Mouse (Mus musculus) kidney, embryonic 14.5 days (tissue): ENCODE measurements around the gene Ccdc102a. TPM values are rescaled to one million over a fixed set of nuclear protein-coding genes. Genes with fewer than 3 reads are reported as not detected.

Source experiments
- ATAC-seq: fragments of 200-750 bp; cut with Nextera tagmentation; 2 replicates; pipeline ENCODE4 v1.8.0; 2017; ENCODE audit warnings: moderate number of reproducible peaks, mild to moderate bottlenecking, moderate TSS enrichment, moderate library complexity; ENCODE audit not compliant: low FRiP score, low TSS enrichment
- H3K27ac ChIP-seq: fragments of 300-500 bp; sonication (generic); 2 replicates; pipeline ENCODE4 v1.5.1; 2014; ENCODE audit warnings: low read depth, mild to moderate bottlenecking, low read length, moderate library complexity, mixed read lengths
- H3K27me3 ChIP-seq: fragments of 300-500 bp; sonication (generic); 2 replicates; pipeline ENCODE4 v1.6.1; 2014; ENCODE audit warnings: mild to moderate bottlenecking, low read length; ENCODE audit not compliant: control insufficient read depth, insufficient read depth
- H3K36me3 ChIP-seq: fragments of 300-500 bp; sonication (generic); 2 replicates; pipeline ENCODE4 v1.6.1; 2014; ENCODE audit warnings: low read length, mixed read lengths; ENCODE audit not compliant: control insufficient read depth, insufficient read depth
- H3K4me1 ChIP-seq: fragments of 300-500 bp; sonication (generic); 2 replicates; pipeline ENCODE4 v1.6.1; 2014; ENCODE audit warnings: low read length, mixed read lengths; ENCODE audit not compliant: control insufficient read depth, insufficient read depth
- H3K4me2 ChIP-seq: fragments of 300-500 bp; sonication (generic); replicated peaks from 2 replicates; pipeline ENCODE4 v1.6.1; 2014; ENCODE audit warnings: low read depth, mild to moderate bottlenecking, low read length
- H3K4me3 ChIP-seq: fragments of 300-500 bp; sonication (generic); 2 replicates; pipeline ENCODE4 v1.5.1; 2014; ENCODE audit warnings: mild to moderate bottlenecking, low read length
- H3K9ac ChIP-seq: fragments of 300-500 bp; sonication (generic); 2 replicates; pipeline ENCODE4 v1.6.1; 2014; ENCODE audit warnings: low read depth, mild to moderate bottlenecking, low read length, moderate library complexity
- H3K9me3 ChIP-seq: fragments of 300-500 bp; sonication (generic); 2 replicates; pipeline ENCODE4 v1.6.1; 2016; ENCODE audit warnings: low read length; ENCODE audit not compliant: control insufficient read depth
- WGBS: fragments of 180-500 bp; shearing (Covaris S2); extraction: QIAGEN DNeasy Blood & Tissue Kit; methylation state at CpG from one replicate; pipeline ENCODE4 v1.1.7; 2014; 5-methylcytosine and 5-hydroxymethylcytosine counted together
- polyA plus RNA-seq: library from polyadenylated mRNA; unstranded; fragments of >200 nt; fragmentation: Nextera tagmentation; extraction: Ambion mirVana; gene quantifications from 2 replicates; pipeline ENCODE4 v1.2.1, GENCODE M21; 2014

Gene Ccdc102a
- polyA plus RNA-seq, 1 experiment from 2014 or later = 29.4 TPM

DNA sequence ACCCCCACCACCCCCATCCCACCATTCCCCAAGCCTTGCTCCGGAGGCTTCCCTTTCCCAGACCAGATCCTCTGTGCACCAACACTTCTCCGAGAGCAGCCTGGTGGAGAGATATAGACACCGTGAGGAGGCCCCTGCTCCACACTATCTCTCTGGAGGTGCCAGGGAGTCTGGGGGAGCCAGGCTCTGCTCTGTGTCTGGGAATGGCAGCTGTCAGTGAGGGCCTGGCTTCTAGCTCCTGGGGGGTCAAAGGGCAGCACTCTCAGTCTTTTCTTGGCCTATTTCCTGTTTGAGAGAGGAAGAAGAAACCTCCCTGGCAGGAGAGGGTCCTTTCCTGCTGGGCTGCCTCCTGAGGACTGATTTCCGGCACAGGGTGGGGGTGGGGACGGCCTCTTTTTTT is 16.9 kb downstream of the Ccdc102a start:
- Histone ChIP-seq H3K27me3 (no peaks in the 10 kb centered on the region), H3K27ac (peak overlapping the region; percentile 4; the same call in 1 of the 2 replicates), H3K4me1 (peaks cover 44% of the 10 kb centered on the region), H3K9me3 (no peaks in the 10 kb centered on the region), H3K4me3 (no peak overlapping the region), H3K4me2 (no peak overlapping the region), H3K36me3 (peaks cover 10% of the 10 kb centered on the region), H3K9ac (no peak overlapping the region)
- ATAC-seq = no peak
- WGBS = 15% methylated on average over 5 of the region's 5 CpGs

DNA sequence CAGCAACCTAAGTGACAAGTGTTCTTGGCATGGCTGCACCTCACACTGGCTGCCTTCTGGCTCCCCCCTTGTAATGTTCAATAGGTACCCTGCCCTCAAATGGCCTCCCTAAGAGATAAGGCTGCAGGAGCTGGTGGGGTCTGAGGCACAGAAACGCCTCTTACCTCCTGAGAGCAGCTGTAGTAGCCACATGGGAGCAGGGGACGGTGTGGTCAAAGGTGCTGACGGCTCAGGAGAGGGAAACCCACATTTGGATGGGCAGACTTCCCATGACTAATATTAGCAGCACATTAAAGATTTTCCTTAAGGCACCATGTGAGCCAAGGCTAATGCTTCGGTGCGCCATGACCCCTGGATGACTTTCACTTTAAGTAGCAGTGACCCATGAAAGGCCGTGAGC is 17.3 kb downstream of the Ccdc102a start:
- 10% methylated on average over 6 of the region's 6 CpGs for WGBS
- Histone ChIP-seq H3K27ac (peak overlapping the region; percentile 4; the same call in 1 of the 2 replicates), H3K36me3 (peaks cover 6% of the 10 kb centered on the region), H3K4me2 (no peak overlapping the region), H3K9ac (no peak overlapping the region), H3K4me3 (no peak overlapping the region), H3K9me3 (no peaks in the 10 kb centered on the region), H3K27me3 (no peaks in the 10 kb centered on the region), H3K4me1 (peaks cover 44% of the 10 kb centered on the region)
- ATAC-seq = no peak

DNA sequence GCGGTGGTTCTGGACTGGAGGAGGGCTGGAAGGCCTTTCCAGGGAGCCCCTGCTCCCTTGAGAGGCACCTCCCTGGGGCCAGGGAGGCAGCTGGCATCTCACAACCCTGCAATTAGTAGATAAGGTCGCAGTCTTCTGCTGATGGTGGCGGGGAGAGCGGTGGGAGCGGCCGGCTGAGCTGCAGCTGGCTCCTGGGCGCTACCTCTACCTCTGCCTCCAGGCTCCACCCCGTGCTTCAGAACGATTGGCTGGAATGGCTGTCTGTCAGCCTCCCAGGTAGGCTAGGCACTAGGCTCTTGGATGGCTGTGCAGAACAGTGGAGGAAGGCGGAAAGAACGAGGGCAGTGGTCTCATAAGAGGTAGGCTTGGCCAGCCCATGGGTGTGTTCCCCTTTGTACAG is 18.6 kb downstream of the Ccdc102a start:
- Histone ChIP-seq H3K4me1 (peaks cover 32% of the 10 kb centered on the region), H3K36me3 (no peaks in the 10 kb centered on the region), H3K9me3 (no peaks in the 10 kb centered on the region), H3K27ac (no peak overlapping the region), H3K4me3 (peak overlapping the region; percentile 16; the same call in 1 of the 2 replicates), H3K27me3 (no peaks in the 10 kb centered on the region), H3K9ac (peak overlapping the region; percentile 37; the same call in 1 of the 2 replicates), H3K4me2 (peak overlapping the region; percentile 38)
- ATAC-seq = peak; percentile 43; the same call in 1 of the 2 replicates
- WGBS = 10% methylated on average over 11 of the region's 11 CpGs

DNA sequence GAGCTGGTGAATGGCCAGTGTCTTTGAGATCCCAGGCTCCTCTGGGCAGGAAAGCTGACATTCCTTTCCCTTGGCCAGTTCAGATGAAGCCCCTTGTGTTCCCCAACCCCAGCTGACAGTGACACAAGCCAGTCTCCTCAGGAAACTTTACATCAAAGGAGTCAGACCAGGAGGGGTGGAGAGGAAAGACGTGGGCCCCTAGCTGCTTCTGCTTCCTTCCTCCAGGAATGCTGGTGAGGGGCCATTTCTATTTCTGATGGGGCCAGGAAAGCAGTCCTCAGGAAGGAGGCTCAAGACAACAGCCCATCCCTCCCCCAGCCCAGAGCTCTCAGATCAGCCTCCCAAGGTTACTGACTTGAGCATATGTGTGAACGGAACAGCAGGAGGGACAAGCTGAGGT is 25.0 kb downstream of the Ccdc102a start:
- no peak for ATAC-seq
- Histone ChIP-seq H3K27ac (no peak overlapping the region), H3K27me3 (no peaks in the 10 kb centered on the region), H3K36me3 (no peaks in the 10 kb centered on the region), H3K4me3 (no peak overlapping the region), H3K4me2 (no peak overlapping the region), H3K9ac (no peak overlapping the region), H3K9me3 (no peaks in the 10 kb centered on the region), H3K4me1 (no peaks in the 10 kb centered on the region)
- 32% methylated on average over 2 of the region's 2 CpGs for WGBS

DNA sequence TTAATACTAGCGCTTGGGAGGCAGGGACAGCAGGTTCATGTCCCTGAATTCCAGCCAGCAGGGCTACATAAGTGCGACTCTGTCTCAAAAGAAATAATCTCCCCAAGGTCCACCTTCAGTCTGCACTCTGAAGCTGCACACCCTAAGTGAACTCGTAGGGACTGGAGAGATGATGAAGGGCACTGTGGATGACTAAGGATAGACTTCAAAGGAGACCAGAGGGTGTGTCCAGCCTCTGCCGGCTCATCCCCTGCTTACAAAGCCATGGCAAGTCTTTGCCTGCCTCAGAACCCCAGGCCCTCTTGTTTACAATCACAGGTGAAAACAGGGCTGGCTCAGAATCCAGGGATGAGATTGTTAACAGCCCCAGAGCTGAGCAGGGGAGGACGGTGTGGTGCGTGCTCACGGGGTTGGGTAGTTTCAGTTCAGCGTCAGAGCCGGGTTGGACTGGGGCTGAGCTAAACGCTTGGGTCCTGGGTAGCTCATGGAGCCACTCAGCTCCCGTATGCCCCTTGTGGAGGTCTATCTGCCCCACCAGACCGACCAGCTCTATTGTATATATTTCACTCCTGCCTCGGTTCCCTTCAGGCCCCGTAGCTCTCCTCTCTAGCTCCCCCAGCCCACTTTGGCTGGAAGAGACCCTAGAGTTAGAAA is 29.4 kb downstream of the Ccdc102a start:
- H3K4me2 ChIP-seq = no peak overlapping the region
- WGBS = 25% methylated on average over 14 of the region's 14 CpGs
- no peaks in the 10 kb centered on the region for H3K9me3 ChIP-seq
- H3K27me3 ChIP-seq = no peaks in the 10 kb centered on the region
- no peak overlapping the region for H3K27ac ChIP-seq
- no peaks in the 10 kb centered on the region for H3K4me1 ChIP-seq
- H3K4me3 ChIP-seq = no peak overlapping the region
- no peak; the same call in 1 of the 2 replicates for ATAC-seq
- no peaks in the 10 kb centered on the region for H3K36me3 ChIP-seq
- H3K9ac ChIP-seq = no peak overlapping the region

DNA sequence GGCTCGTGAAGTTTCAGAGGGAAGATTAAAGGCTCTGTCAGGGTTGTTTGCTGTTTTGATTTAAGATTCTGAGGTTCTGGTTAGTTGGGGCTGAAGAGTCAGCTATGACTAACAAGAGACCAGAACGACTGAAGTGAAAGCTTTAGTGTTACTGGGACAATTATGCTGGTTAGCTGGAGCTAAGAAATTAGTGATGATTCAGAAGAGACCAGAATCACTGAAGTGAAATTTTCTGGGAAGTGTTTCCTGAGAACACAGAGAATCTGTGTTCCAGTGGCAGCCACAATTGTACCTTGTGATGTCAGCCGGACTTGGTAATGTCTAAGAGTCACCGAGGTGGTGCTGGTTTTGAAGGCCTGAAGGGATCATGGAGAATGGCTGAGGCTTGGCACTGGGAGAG is 37.2 kb downstream of the Ccdc102a start:
- H3K27ac ChIP-seq = no peak overlapping the region
- no peaks in the 10 kb centered on the region for H3K9me3 ChIP-seq
- 68% methylated on average over 4 of the region's 4 CpGs for WGBS
- no peak for ATAC-seq
- 0 out of 2 replicates have a peak, but pooled peaks cover 6% of the 10 kb centered on the region for H3K4me1 ChIP-seq
- H3K9ac ChIP-seq = no peak overlapping the region
- no peaks in the 10 kb centered on the region for H3K36me3 ChIP-seq
- no peaks in the 10 kb centered on the region for H3K27me3 ChIP-seq
- H3K4me3 ChIP-seq = no peak overlapping the region
- no peak overlapping the region for H3K4me2 ChIP-seq

DNA sequence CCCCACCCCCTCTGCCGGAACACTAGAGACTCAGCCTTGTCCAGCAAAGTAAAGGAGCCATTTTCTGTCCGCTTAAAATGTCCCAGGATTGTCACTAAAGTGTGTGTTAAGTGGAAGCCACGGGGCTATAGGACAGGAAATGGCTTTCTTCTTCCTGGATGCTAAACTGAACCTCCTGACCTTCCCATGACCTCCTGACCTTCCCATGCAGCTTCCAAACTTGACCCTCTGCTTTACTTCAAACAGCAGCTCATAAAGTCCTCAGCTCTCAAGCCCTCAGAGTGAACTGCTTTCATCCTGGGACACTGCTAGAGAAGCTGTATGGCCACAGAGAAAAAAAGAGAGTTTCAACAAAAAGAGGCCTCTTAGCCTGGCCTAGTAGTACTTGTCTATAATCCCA is 41.1 kb downstream of the Ccdc102a start:
- Histone ChIP-seq H3K27ac (no peak overlapping the region), H3K9me3 (no peaks in the 10 kb centered on the region)

DNA sequence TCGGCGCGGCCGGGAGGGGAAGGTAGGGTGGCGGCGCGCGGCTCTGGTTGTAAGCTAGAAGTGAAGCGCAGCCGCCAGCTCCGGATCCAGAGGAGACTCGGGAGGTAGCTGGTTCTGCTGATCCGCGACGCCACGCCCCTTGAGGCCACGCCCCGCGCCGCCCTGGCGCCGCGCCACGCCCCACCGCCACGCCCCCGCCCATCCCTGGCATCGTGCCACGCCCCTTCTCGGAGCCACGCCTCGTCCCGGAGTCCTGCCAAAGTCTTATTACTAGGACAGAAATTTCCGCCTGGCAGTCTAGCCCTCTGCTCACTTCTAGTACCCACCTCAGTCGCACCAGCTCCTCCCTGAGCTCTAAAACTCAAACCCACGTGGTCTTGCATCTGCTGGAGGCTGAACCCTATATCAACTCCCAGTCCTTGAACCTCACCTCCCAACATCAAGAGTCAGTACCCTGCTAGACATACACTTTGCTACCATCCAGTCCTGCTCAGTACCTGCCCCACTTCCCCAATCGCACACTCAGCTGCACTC is 41.6 kb downstream of the Ccdc102a start, which contains the start of gene Dok4:
Dok4 (minus strand) TSS at position 134 of the 534 bp plus-strand sequence.
- H3K4me1 ChIP-seq = peaks cover 20% of the 10 kb centered on the region; the same call in 1 of the 2 replicates
- ATAC-seq = peak; percentile 83
- under 1% methylated on average over 26 of the region's 37 CpGs for WGBS

More for the DNA sequence above, 41.1 kb downstream of the Ccdc102a start:
- Histone ChIP-seq H3K4me2 (no peak overlapping the region), H3K9ac (no peak overlapping the region), H3K36me3 (no peaks in the 10 kb centered on the region), H3K4me3 (no peak overlapping the region), H3K4me1 (peaks cover 15% of the 10 kb centered on the region; the same call in 1 of the 2 replicates), H3K27me3 (no peaks in the 10 kb centered on the region)
- 36% methylated on average over 3 of the region's 3 CpGs for WGBS
- no peak; the same call in 1 of the 2 replicates for ATAC-seq

DNA sequence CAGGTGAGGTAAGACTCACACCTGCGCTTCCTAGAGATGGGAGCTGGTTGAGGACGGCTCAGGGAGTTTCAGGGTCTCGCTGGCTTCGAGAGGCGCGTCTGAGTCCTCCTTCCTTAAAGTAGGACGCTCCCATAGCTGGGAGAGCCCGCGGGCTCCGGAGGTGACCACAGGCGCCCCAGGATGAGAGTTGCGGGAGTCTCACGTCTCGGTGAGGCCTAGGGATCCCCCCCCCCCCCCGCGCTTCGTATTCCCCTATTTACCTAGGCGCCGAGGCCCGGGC is 42.1 kb downstream of the Ccdc102a start:
- WGBS = under 1% methylated on average over 18 of the region's 20 CpGs
- Histone ChIP-seq H3K9ac (peak overlapping the region; percentile 72), H3K9me3 (no peaks in the 10 kb centered on the region), H3K27ac (no peak overlapping the region), H3K4me2 (peak overlapping the region; percentile 81), H3K4me3 (peak overlapping the region; percentile 60), H3K4me1 (peaks cover 21% of the 10 kb centered on the region; the same call in 1 of the 2 replicates), H3K36me3 (no peaks in the 10 kb centered on the region), H3K27me3 (no peaks in the 10 kb centered on the region)
- no peak; the same call in 1 of the 2 replicates for ATAC-seq

More for the DNA sequence above, 41.6 kb downstream of the Ccdc102a start, which contains the start of gene Dok4:
- H3K4me3 ChIP-seq = peak within 1 kb of the TSS; percentile 60
- H3K27ac ChIP-seq = no peak within 1 kb of the TSS
- H3K9me3 ChIP-seq = no peaks in the 10 kb centered on the region
- no peaks in the 10 kb centered on the region for H3K36me3 ChIP-seq
- H3K9ac ChIP-seq = peak within 1 kb of the TSS; percentile 72
- peak within 1 kb of the TSS; percentile 81 for H3K4me2 ChIP-seq
- no peaks in the 10 kb centered on the region for H3K27me3 ChIP-seq
